Mouse (Mus musculus) 3T3-L1 (cell line): ENCODE measurements at regions not wholly inside any gene's neighbourhood (a gene's known extent, or its start where the extent isn't known, plus 50 kb on each side); places are given as distances from the start of the nearest gene placed in this dataset.

Experiments used
- DNase-seq: peaks from one replicate; pipeline ENCODE4 v3.0.0-alpha.2; 2015; ENCODE audit warnings: low read depth, low spot score

- no peak for DNase-seq
Observed at GRCm38 (mm10) chr9:86230673-86231350, 233.9 kb downstream of the Ube2cbp start.

GRCm38 (mm10) chr9:86231692-86232091 is 233.1 kb downstream of the Ube2cbp start:
- no peak for DNase-seq

GRCm38 (mm10) chr9:86232174-86232573 is 232.6 kb downstream of the Ube2cbp start:
- no peak for DNase-seq

GRCm38 (mm10) chr9:86233775-86234174 is 231.0 kb downstream of the Ube2cbp start:
- DNase-seq, result no peak

- no peak for DNase-seq
Observed at GRCm38 (mm10) chr9:86238691-86239090, 226.1 kb downstream of the Ube2cbp start.

GRCm38 (mm10) chr9:86240287-86240686 is 224.5 kb downstream of the Ube2cbp start:
- no peak for DNase-seq

GRCm38 (mm10) chr9:86240896-86241295 is 223.9 kb downstream of the Ube2cbp start:
- DNase-seq, result no peak

GRCm38 (mm10) chr9:86250197-86250596 is 214.6 kb downstream of the Ube2cbp start:
- no peak for DNase-seq

- DNase-seq, result peak; percentile 40
Observed at GRCm38 (mm10) chr9:86251331-86251730, 213.4 kb downstream of the Ube2cbp start.
